Mouse (Mus musculus): Measurements from ENCODE around the gene Opcml. TPM values are rescaled to one million over a fixed set of nuclear protein-coding genes. Genes with fewer than 3 reads are reported as not detected.

The Opcml gene
- polyA plus RNA-seq, 1 experiment from 2014 or later = 1.9 TPM

DNA sequence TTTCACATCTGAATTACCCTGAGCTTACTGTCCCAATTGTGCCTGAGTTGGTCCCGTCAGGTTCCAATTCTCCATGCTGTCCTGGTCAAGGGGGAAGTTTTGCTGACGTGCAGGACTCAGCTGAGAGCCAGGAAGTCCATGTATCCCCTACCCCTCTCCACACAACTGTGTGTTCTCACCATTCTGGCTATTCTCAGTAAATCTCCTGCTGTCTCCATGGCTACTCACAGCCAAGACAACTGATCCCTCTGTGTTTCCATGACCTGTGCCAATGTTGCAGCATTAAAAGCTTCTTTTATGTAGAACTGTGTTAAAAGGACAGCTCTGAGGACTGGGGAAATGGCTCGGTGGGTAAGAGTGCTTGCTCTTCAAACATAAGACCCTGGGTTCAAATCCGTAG is 373.4 kb downstream of the Opcml start:
- H3K4me3 ChIP-seq (ENCODE audit: low read depth, low read length) = no peak overlapping the region
- H3K9me3 ChIP-seq (replicated peaks; ENCODE audit: control insufficient read depth, low read length) = no peaks in the 10 kb centered on the region
- no peaks in the 10 kb centered on the region for H3K4me1 ChIP-seq (ENCODE audit: control insufficient read depth, insufficient read depth, low read length)
- no peak overlapping the region for H3K4me2 ChIP-seq
- no peak overlapping the region for H3K27ac ChIP-seq (ENCODE audit: low read depth, low read length)
- ATAC-seq (replicated peaks; ENCODE audit: insufficient number of reproducible peaks, low FRiP score, low TSS enrichment) = no peak
- H3K9ac ChIP-seq (ENCODE audit: low read depth, low read length) = no peak overlapping the region
- no peaks in the 10 kb centered on the region for H3K36me3 ChIP-seq (ENCODE audit: control insufficient read depth, insufficient read depth, low read length)
- WGBS (ENCODE audit: insufficient replicate concordance) = 59% methylated on average over 4 of the region's 4 CpGs
- no peaks in the 10 kb centered on the region for H3K27me3 ChIP-seq (ENCODE audit: control insufficient read depth, insufficient read depth, low read length)

DNA sequence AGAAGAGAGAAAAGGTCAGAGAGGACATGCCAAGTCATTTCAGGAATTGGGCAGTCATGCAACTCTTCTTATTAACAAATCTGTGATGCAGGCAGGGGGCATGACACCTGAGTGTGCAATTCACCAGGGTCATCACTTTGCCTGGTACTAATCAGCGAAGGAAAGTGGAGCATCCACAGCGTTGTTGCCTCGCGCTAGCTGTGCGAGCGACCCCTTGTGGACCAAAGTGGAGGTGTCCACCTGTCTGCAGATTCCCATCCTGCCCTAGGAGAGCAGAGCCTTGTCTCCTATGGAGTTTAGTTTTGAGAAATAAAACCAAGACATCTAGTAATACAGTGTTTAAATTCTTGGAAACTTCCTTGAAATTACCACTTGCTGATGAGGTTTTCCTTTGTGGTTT is 381.3 kb downstream of the Opcml start:
- no peaks in the 10 kb centered on the region for H3K9me3 ChIP-seq (replicated peaks; ENCODE audit: control insufficient read depth, low read length)
- no peaks in the 10 kb centered on the region for H3K36me3 ChIP-seq (ENCODE audit: control insufficient read depth, insufficient read depth, low read length)
- no peak overlapping the region for H3K4me2 ChIP-seq
- no peak for ATAC-seq (replicated peaks; ENCODE audit: insufficient number of reproducible peaks, low FRiP score, low TSS enrichment)
- 13% methylated on average over 6 of the region's 6 CpGs for WGBS (ENCODE audit: insufficient replicate concordance)
- H3K27me3 ChIP-seq (ENCODE audit: control insufficient read depth, insufficient read depth, low read length) = no peaks in the 10 kb centered on the region; the same call in 1 of the 2 replicates
- H3K9ac ChIP-seq (ENCODE audit: low read depth, low read length) = no peak overlapping the region
- H3K4me1 ChIP-seq (ENCODE audit: control insufficient read depth, insufficient read depth, low read length) = no peaks in the 10 kb centered on the region
- no peak overlapping the region for H3K4me3 ChIP-seq (ENCODE audit: low read depth, low read length)
- no peak overlapping the region for H3K27ac ChIP-seq (ENCODE audit: low read depth, low read length)

DNA sequence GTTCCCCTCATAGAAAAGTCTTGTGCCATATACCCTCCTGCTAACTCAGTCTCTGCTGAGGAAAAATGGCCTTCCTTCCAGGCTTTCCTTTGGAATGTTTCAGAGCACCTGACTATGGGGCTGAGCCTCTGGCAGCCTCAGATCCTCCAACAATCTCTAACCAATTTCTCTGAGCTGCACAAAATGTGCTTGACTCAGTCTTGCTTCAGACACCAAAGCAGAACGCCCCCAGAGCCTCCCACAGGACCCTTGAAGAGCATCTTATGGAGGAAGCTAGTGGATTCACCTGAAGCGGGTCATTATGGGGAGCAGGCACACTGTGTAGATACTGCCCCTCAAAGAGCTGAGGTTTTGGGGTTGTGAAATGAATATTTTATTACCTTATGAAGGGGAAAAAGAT is 386.5 kb downstream of the Opcml start:
- Histone ChIP-seq H3K9me3 (replicated peaks; ENCODE audit: control insufficient read depth, low read length) (no peaks in the 10 kb centered on the region), H3K4me2 (no peak overlapping the region), H3K27ac (ENCODE audit: low read depth, low read length) (no peak overlapping the region), H3K36me3 (ENCODE audit: control insufficient read depth, insufficient read depth, low read length) (no peaks in the 10 kb centered on the region), H3K9ac (ENCODE audit: low read depth, low read length) (no peak overlapping the region), H3K4me1 (ENCODE audit: control insufficient read depth, insufficient read depth, low read length) (no peaks in the 10 kb centered on the region), H3K4me3 (ENCODE audit: low read depth, low read length) (no peak overlapping the region), H3K27me3 (ENCODE audit: control insufficient read depth, insufficient read depth, low read length) (no peaks in the 10 kb centered on the region; the same call in 1 of the 2 replicates)
- ATAC-seq (replicated peaks; ENCODE audit: insufficient number of reproducible peaks, low FRiP score, low TSS enrichment) = no peak
- WGBS (ENCODE audit: insufficient replicate concordance) = 81% methylated on average over 2 of the region's 2 CpGs

DNA sequence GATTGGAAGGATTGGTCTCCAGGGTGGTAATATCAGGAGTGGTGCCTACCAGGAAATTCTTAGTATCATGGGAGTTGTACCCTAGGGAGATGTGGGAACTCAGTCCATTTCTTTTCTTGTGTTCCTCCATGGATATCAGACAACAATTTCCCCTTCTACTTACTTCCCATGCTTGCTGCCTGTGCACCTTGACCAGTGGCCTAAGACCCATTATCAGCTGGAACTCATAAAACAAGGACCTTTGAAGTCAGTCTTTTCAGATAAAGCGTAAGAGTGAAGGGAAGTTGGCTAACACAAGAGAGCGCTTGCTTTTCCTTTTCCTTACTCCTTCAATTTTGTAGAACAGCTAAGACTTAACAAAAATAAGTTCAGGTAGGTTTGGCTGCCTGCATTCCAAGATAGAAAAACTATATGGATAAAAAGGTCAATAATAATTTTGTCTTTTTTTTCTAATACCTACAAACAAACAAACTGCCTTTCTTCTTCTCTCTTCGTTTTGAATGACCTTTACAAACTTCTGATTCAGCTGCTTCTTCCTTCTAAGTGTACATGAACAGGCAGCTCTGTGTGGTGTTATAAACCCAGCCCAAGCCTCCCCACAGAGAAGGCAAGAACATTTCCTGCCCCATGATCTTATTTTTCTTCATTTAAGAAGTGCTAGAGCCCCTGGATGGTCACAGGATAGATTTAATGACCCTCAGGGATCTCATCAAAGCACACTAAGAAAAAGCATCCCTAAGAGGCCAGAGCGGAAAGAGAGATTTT is 387.7 kb downstream of the Opcml start:
- Histone ChIP-seq H3K9ac (ENCODE audit: low read depth, low read length) (no peak overlapping the region), H3K9me3 (replicated peaks; ENCODE audit: control insufficient read depth, low read length) (no peaks in the 10 kb centered on the region), H3K4me2 (no peak overlapping the region), H3K36me3 (ENCODE audit: control insufficient read depth, insufficient read depth, low read length) (no peaks in the 10 kb centered on the region), H3K4me3 (ENCODE audit: low read depth, low read length) (no peak overlapping the region), H3K27me3 (ENCODE audit: control insufficient read depth, insufficient read depth, low read length) (no peaks in the 10 kb centered on the region), H3K27ac (ENCODE audit: low read depth, low read length) (no peak overlapping the region), H3K4me1 (ENCODE audit: control insufficient read depth, insufficient read depth, low read length) (no peaks in the 10 kb centered on the region)
- 75% methylated on average over 4 of the region's 4 CpGs for WGBS (ENCODE audit: insufficient replicate concordance)
- no peak for ATAC-seq (replicated peaks; ENCODE audit: insufficient number of reproducible peaks, low FRiP score, low TSS enrichment)

DNA sequence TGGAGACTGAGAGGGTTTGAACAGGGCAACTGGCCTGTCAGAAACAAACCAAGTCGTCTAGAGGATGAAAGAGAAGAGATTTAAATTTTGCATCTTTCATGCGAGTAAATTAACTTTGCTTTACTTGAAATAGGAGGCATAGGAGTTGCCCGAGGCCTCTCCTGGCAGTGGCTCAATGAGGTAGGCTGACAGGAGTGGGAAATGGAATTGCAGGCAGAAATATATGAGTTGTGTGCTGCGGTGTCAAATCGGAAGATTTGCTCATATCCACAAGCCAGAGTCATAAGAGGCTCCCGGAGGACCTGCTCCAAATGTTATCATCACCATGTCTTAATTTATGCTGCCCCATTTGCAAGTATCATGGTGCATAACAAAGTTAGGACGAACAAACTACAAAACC is 391.3 kb downstream of the Opcml start:
- Histone ChIP-seq H3K4me1 (ENCODE audit: control insufficient read depth, insufficient read depth, low read length) (no peaks in the 10 kb centered on the region), H3K9ac (ENCODE audit: low read depth, low read length) (no peak overlapping the region), H3K4me3 (ENCODE audit: low read depth, low read length) (no peak overlapping the region), H3K9me3 (replicated peaks; ENCODE audit: control insufficient read depth, low read length) (no peaks in the 10 kb centered on the region), H3K36me3 (ENCODE audit: control insufficient read depth, insufficient read depth, low read length) (no peaks in the 10 kb centered on the region), H3K27ac (ENCODE audit: low read depth, low read length) (no peak overlapping the region), H3K4me2 (no peak overlapping the region), H3K27me3 (ENCODE audit: control insufficient read depth, insufficient read depth, low read length) (no peaks in the 10 kb centered on the region)
- ATAC-seq (replicated peaks; ENCODE audit: insufficient number of reproducible peaks, low FRiP score, low TSS enrichment) = no peak
- WGBS (ENCODE audit: insufficient replicate concordance) = 74% methylated on average over 7 of the region's 7 CpGs

DNA sequence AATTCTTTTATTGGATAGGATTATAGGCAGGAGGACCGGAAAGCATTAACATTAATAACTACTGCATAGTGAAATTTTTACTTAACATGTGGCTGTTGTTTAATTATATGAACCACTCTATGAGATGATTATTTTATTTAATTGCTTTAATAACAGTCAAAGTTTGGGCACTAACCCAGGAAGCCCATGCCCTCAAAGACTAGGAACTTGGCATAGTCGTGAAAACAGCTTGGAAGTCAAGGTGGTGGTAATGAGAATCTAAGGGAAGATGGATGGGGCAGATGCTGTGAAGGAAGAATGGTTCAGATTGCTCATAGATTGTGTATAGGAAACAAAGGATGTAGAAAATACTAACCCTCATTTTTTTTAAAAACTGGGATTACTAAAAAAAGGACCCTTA is 399.7 kb downstream of the Opcml start:
- Histone ChIP-seq H3K4me1 (ENCODE audit: control insufficient read depth, insufficient read depth, low read length) (no peaks in the 10 kb centered on the region), H3K9ac (ENCODE audit: low read depth, low read length) (no peak overlapping the region), H3K36me3 (ENCODE audit: control insufficient read depth, insufficient read depth, low read length) (no peaks in the 10 kb centered on the region), H3K27me3 (ENCODE audit: control insufficient read depth, insufficient read depth, low read length) (no peaks in the 10 kb centered on the region), H3K9me3 (replicated peaks; ENCODE audit: control insufficient read depth, low read length) (no peaks in the 10 kb centered on the region), H3K4me3 (ENCODE audit: low read depth, low read length) (no peak overlapping the region), H3K27ac (ENCODE audit: low read depth, low read length) (no peak overlapping the region), H3K4me2 (no peak overlapping the region)
- no peak for ATAC-seq (replicated peaks; ENCODE audit: insufficient number of reproducible peaks, low FRiP score, low TSS enrichment)
- 72% methylated on average over 2 of the region's 2 CpGs for WGBS (ENCODE audit: insufficient replicate concordance)

DNA sequence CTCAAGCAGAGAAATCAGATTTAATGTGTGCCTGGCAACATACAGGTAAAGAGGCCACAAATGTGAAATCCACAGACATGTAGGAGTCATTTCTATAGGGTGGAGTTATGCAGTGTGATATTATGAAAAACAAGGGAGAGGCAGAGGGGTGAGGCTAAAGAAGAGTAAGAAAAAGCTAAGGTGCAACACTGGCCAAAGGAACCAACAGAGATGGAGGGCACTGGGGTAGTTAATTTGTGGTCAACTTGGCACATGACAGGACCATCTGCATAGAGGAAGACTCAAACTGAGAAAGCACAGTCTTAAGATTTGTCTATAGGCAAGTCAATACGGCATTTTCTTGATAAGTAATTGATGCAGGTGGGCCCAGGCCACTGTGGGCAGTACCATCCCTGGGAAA is 400.2 kb downstream of the Opcml start:
- Histone ChIP-seq H3K4me1 (ENCODE audit: control insufficient read depth, insufficient read depth, low read length) (no peaks in the 10 kb centered on the region), H3K27ac (ENCODE audit: low read depth, low read length) (no peak overlapping the region), H3K9me3 (replicated peaks; ENCODE audit: control insufficient read depth, low read length) (no peaks in the 10 kb centered on the region), H3K27me3 (ENCODE audit: control insufficient read depth, insufficient read depth, low read length) (no peaks in the 10 kb centered on the region), H3K36me3 (ENCODE audit: control insufficient read depth, insufficient read depth, low read length) (no peaks in the 10 kb centered on the region), H3K4me2 (no peak overlapping the region), H3K9ac (ENCODE audit: low read depth, low read length) (no peak overlapping the region), H3K4me3 (ENCODE audit: low read depth, low read length) (no peak overlapping the region)
- WGBS (ENCODE audit: insufficient replicate concordance) = 70% methylated on average over 1 of the region's 1 CpGs
- no peak for ATAC-seq (replicated peaks; ENCODE audit: insufficient number of reproducible peaks, low FRiP score, low TSS enrichment)

DNA sequence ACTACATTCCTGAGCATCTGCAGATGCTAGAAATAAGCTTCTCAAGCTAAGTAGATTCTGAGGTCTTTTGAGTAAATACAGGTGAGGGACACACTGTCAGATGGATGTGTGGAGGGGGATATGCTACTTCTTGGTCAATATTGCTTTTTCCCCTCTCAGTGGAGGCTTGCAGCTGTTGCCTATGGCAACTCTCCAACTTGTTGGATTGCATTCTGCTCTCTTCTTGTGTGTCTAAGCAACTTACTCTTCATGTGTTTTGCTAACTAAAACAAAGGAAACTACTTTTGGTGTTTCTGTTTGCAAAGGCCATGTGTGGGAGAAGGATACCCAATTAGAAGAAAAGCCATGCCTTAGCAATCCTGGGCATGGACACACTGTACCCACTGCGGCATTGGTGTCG is 406.0 kb downstream of the Opcml start:
- no peak overlapping the region for H3K9ac ChIP-seq (ENCODE audit: low read depth, low read length)
- H3K9me3 ChIP-seq (replicated peaks; ENCODE audit: control insufficient read depth, low read length) = no peaks in the 10 kb centered on the region
- no peak overlapping the region for H3K4me2 ChIP-seq
- no peaks in the 10 kb centered on the region for H3K36me3 ChIP-seq (ENCODE audit: control insufficient read depth, insufficient read depth, low read length)
- no peak for ATAC-seq (replicated peaks; ENCODE audit: insufficient number of reproducible peaks, low FRiP score, low TSS enrichment)
- no peaks in the 10 kb centered on the region for H3K27me3 ChIP-seq (ENCODE audit: control insufficient read depth, insufficient read depth, low read length)
- no peak overlapping the region for H3K4me3 ChIP-seq (ENCODE audit: low read depth, low read length)
- 81% methylated on average over 2 of the region's 2 CpGs for WGBS (ENCODE audit: insufficient replicate concordance)
- H3K4me1 ChIP-seq (ENCODE audit: control insufficient read depth, insufficient read depth, low read length) = no peaks in the 10 kb centered on the region
- H3K27ac ChIP-seq (ENCODE audit: low read depth, low read length) = no peak overlapping the region

DNA sequence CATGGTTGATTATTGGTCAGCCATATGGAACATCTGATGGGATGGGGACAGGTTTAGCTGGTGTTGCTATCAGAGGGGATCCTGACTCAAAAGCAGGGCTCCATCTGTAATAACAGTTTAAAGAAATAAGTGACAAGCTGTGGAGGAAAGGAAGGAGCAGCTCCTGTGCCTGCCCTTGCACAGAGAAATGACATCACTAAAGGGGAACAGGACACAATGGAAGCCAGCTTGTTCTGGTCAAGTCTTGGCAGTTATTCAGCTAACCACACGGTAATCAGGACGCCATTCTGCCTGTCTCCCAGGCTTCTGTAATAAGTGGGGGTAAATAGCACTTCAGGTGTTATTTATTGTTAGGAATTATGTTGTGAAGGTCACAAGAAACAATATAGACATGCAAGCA is 406.5 kb downstream of the Opcml start:
- H3K9me3 ChIP-seq (replicated peaks; ENCODE audit: control insufficient read depth, low read length) = no peaks in the 10 kb centered on the region
- 62% methylated on average over 2 of the region's 2 CpGs for WGBS (ENCODE audit: insufficient replicate concordance)

More for the DNA sequence above, 406.5 kb downstream of the Opcml start:
- Histone ChIP-seq H3K9ac (ENCODE audit: low read depth, low read length) (no peak overlapping the region), H3K27ac (ENCODE audit: low read depth, low read length) (no peak overlapping the region), H3K27me3 (ENCODE audit: control insufficient read depth, insufficient read depth, low read length) (no peaks in the 10 kb centered on the region), H3K36me3 (ENCODE audit: control insufficient read depth, insufficient read depth, low read length) (no peaks in the 10 kb centered on the region), H3K4me1 (ENCODE audit: control insufficient read depth, insufficient read depth, low read length) (no peaks in the 10 kb centered on the region), H3K4me3 (ENCODE audit: low read depth, low read length) (no peak overlapping the region), H3K4me2 (no peak overlapping the region)
- no peak for ATAC-seq (replicated peaks; ENCODE audit: insufficient number of reproducible peaks, low FRiP score, low TSS enrichment)

Data from heart, embryonic 11.5 days (tissue).